Comparison of ENCODE assay signal across 14 mouse cellular contexts in the genomic region with DNA sequence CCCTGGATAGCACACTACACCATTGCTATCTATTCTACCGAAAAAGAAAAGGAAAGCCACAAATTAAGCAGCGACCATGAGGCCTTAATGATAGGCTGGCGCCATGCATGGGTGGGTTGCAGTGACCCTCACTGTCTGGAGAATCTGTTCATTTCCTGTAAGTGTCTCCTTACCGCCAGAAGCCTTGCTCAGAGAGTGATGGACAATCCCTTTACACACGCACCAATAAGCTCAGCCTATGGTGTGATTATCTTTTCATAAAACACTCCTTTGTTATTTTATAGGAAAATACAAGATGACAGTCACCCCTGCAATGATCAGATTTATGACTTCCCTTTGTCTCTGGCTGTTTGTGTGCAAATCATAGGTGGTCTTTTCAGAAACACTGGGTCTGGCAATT.
"Had no signal": no experiment of that assay in that cellular context is flagged by ENCODE, and none has a peak within 500 bp of the region (broad histone marks: within the 10 kb centered on the region; RNA-seq: fewer than 3 reads in every experiment).

No protein-coding gene starts in this region.

- H3K27me3 ChIP-seq: liver, embryonic 15.5 days; neural tube, embryonic 12.5 days had no signal

- H3K36me3 ChIP-seq: limb, embryonic 13.5 days; liver, embryonic 15.5 days; neural tube, embryonic 12.5 days had no signal

- H3K9me3 ChIP-seq: limb, embryonic 13.5 days; liver, embryonic 15.5 days; neural tube, embryonic 12.5 days had no signal

- DNase-seq: kidney, adult 11 months; left cerebral cortex, postnatal 4 days; lung, embryonic 14.5 days; lung, postnatal 10 days; lung, postnatal 4 days; midbrain, embryonic 14.5 days; right cerebral cortex, adult 18-20 months; right cerebral cortex, postnatal 25 days; thymus, postnatal 36 days had no signal

- H3K27ac ChIP-seq: hindbrain, postnatal 0 days; limb, embryonic 13.5 days; liver, embryonic 15.5 days; neural tube, embryonic 12.5 days had no signal

- ATAC-seq: hindbrain, postnatal 0 days had no signal

- H3K4me3 ChIP-seq: limb, embryonic 13.5 days; liver, embryonic 15.5 days; myocyte; neural tube, embryonic 12.5 days had no signal

- H3K9ac ChIP-seq: limb, embryonic 13.5 days; liver, embryonic 15.5 days; lung, embryonic 14.5 days; neural tube, embryonic 12.5 days had no signal

- H3K4me2 ChIP-seq: limb, embryonic 13.5 days; liver, embryonic 15.5 days; lung, embryonic 14.5 days; neural tube, embryonic 12.5 days had no signal
